Mouse (Mus musculus) 3T3-L1 (cell line): ENCODE measurements at regions not wholly inside any gene's neighbourhood (a gene's known extent, or its start where the extent isn't known, plus 50 kb on each side); places are given as distances from the start of the nearest gene placed in this dataset.
"Not testable (repeated sequence)": the region's sequence is repeated elsewhere in the genome, so short reads cannot be mapped to it uniquely, and the experiment has no call there.

Source experiments
- DNase-seq: peaks from one replicate; pipeline ENCODE4 v3.0.0-alpha.2; 2015; ENCODE audit warnings: low read depth, low spot score

- DNase-seq: peak; percentile 20
These were observed 1003.2 kb upstream of the 4930412O13Rik start for GRCm38 (mm10) chr2:8877855-8878254.

GRCm38 (mm10) chr2:8912417-8912816 is 968.6 kb upstream of the 4930412O13Rik start:
- DNase-seq: peak; percentile 54

GRCm38 (mm10) chr2:8924856-8925255 is 956.2 kb upstream of the 4930412O13Rik start:
- no peak for DNase-seq

- DNase-seq: no peak
These were observed 939.5 kb upstream of the 4930412O13Rik start for GRCm38 (mm10) chr2:8941574-8941973.

GRCm38 (mm10) chr2:8958938-8959337 is 922.1 kb upstream of the 4930412O13Rik start:
- DNase-seq: no peak

- DNase-seq: no peak
These were observed 915.9 kb upstream of the 4930412O13Rik start for GRCm38 (mm10) chr2:8964952-8965668.

- DNase-seq: no peak
These were observed 905.4 kb upstream of the 4930412O13Rik start for GRCm38 (mm10) chr2:8975635-8976034.

- no peak for DNase-seq
These were observed 868.7 kb upstream of the 4930412O13Rik start for GRCm38 (mm10) chr2:9012326-9012725.

- DNase-seq: no peak
These were observed 848.0 kb upstream of the 4930412O13Rik start for GRCm38 (mm10) chr2:9033079-9033478.

GRCm38 (mm10) chr2:9042355-9042754 is 838.7 kb upstream of the 4930412O13Rik start:
- not testable (repeated sequence) for DNase-seq

- DNase-seq: no peak
These were observed 833.1 kb upstream of the 4930412O13Rik start for GRCm38 (mm10) chr2:9047980-9048379.

- no peak for DNase-seq
These were observed 807.2 kb upstream of the 4930412O13Rik start for GRCm38 (mm10) chr2:9073851-9074250.

GRCm38 (mm10) chr2:9078158-9078557 is 802.9 kb upstream of the 4930412O13Rik start:
- DNase-seq: peak; percentile 21

- DNase-seq: peak; percentile 22
These were observed 799.3 kb upstream of the 4930412O13Rik start for GRCm38 (mm10) chr2:9081746-9082145.

- no peak for DNase-seq
These were observed 785.7 kb upstream of the 4930412O13Rik start for GRCm38 (mm10) chr2:9095317-9095716.

GRCm38 (mm10) chr2:9116697-9117096 is 764.4 kb upstream of the 4930412O13Rik start:
- DNase-seq: no peak

- no peak for DNase-seq
These were observed 763.5 kb upstream of the 4930412O13Rik start for GRCm38 (mm10) chr2:9117523-9117922.

GRCm38 (mm10) chr2:9136963-9137362 is 744.1 kb upstream of the 4930412O13Rik start:
- no peak for DNase-seq

- DNase-seq: peak; percentile 76
These were observed 739.6 kb upstream of the 4930412O13Rik start for GRCm38 (mm10) chr2:9141411-9141810.

GRCm38 (mm10) chr2:9155604-9156003 is 725.4 kb upstream of the 4930412O13Rik start:
- DNase-seq: no peak

GRCm38 (mm10) chr2:9160181-9160580 is 720.9 kb upstream of the 4930412O13Rik start:
- no peak for DNase-seq

GRCm38 (mm10) chr2:9163819-9164560 is 717.1 kb upstream of the 4930412O13Rik start:
- peak; percentile 21 for DNase-seq

GRCm38 (mm10) chr2:9182127-9182526 is 698.9 kb upstream of the 4930412O13Rik start:
- DNase-seq: peak; percentile 16
